Mouse (Mus musculus) layer of hippocampus, adult 2 months (tissue): Measurements from ENCODE around the gene Neurl2. TPM values are rescaled to one million over a fixed set of nuclear protein-coding genes. Genes with fewer than 3 reads are reported as not detected.

Experiments used
- DNase-seq, 2 experiments: peaks; one replicate each; pipeline ENCODE4 v3.0.0; 2022; ENCODE audit warnings: low spot score in 2 of 2
- H3K27ac ChIP-seq: fragments of 200-600 bp; 2 replicates; pipeline ENCODE4 v1.8.1; 2022
- H3K4me3 ChIP-seq: fragments of 200-600 bp; 2 replicates; pipeline ENCODE4 v1.8.1; 2022; ENCODE audit warnings: mild to moderate bottlenecking
- CTCF ChIP-seq: fragments of 200-600 bp; conservative IDR thresholded peaks from 2 replicates; pipeline ENCODE4 v1.8.1; 2022; ENCODE audit warnings: antibody characterized with exemption, mild to moderate bottlenecking, moderate library complexity
- total RNA-seq, 2 experiments: library from RNA; stranded (reverse); gene quantifications; 2 replicates each; pipeline ENCODE4 v1.2.3; 2021

Neurl2 gene
- total RNA-seq, 2 experiments from 2014 or later: 2.8 to 3.6 TPM

DNA sequence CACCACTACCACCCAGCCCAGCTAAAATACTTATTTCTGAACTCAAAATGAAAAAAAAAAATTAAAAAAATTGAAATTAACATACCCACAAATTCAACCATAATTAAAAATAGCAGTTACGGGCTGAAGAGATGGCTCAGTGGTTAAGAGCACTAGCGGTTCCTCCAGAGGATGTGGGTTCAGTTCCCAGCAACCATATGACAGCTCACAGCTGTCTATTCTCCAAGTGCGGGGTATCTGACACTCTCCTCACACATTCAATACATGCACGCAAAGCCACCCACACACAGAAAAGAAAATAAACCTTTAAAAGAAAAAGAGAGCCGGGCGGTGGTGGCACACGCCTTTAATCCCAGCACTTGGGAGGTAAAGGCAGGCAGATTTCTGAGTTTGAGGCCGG, 16.8 kb upstream of the Neurl2 start:
- H3K4me3 ChIP-seq: no peak overlapping the region
- H3K27ac ChIP-seq: no peak overlapping the region
- no peak for DNase-seq
- TF ChIP-seq CTCF: no peak

DNA sequence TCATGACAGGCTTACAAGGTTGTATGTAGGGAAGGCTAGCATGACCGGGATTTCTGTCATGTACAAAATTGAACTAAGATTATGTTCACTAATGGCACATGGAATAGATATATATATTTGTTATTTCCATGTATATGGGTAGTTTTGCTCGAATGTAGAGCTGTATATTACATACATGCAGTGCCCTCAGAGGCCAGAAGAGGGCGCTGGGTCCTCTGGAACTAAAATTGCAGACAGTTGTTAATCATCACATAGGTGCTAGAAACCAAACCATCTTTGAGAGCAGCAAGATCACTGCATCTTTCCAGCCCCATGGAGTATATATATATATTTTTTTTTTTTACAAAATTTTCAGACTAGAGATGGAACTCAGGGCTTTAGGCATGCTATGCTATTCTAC, 12.5 kb upstream of the Neurl2 start:
- Histone ChIP-seq H3K4me3 (no peak overlapping the region), H3K27ac (no peak overlapping the region)
- no peak for DNase-seq
- peak; percentile 72 for TF ChIP-seq CTCF

DNA sequence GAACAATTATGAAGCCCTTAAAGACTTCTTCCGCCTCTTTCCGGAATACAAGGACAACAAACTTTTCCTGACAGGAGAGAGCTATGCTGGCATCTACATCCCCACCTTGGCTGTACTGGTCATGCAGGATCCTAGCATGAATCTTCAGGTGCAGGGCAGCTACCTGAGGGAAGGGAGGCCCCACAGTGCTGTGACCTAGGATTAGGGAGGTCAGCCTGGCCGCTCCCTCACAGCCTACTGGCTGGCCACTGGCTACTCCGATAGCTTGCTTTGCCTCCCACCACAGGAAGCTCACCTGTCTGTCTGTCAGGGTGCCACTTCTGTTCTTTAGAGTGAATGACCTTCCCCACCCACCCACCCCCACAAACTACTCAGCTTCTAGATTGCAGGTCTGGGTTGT, 1.9 kb upstream of the Neurl2 start:
- TF ChIP-seq CTCF: no peak
- H3K27ac ChIP-seq: no peak overlapping the region
- DNase-seq: no peak
- peak overlapping the region; percentile 85; the same call in 1 of the 2 replicates for H3K4me3 ChIP-seq

DNA sequence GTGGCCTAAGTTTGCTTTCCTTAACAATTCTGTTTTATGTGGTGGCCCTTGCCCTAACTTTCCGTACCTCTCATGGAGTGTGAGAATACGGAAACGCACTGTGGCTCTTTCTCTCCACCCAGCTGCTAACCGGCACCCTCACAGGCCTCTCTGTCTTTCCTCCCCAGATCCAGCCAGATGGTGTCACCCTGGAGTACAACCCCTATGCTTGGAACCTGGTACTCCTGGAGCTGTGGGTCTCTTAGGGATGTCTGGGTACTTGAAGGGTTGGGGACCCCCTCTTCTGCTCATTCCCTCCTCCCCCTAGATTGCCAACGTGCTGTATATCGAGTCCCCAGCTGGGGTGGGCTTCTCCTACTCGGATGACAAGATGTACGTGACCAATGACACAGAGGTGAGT, 1.3 kb upstream of the Neurl2 start:
- peak overlapping the region; percentile 85 for H3K4me3 ChIP-seq
- peak overlapping the region; percentile 93 for H3K27ac ChIP-seq
- no peak for DNase-seq
- peak; percentile 51 for TF ChIP-seq CTCF

DNA sequence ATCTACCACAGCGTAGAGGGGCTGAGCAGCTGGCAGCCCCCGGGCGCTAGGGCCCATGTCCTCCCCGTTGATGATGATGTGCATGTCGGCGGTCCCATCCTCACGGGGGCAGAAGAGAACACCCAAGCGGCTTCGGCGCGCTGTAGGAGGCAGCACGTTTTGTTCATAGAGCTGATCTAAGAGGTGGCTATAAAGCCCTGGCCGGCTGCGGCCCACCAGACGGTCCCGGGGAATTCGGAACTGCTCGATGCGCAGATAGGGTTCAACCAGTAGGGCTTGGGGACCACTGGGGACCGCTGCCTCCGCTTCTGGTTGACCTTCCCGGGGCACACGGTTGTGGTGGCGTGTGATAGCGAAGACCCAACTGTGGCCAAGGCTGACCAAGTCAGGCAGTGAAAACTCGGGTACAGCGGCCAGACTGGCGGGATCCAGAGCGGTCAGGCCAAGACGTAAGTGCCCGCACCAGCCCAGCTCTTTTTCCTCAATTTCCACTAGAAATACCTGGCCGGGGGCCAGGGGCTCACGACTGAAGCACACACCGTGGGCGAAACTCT, 431 bp downstream of the Neurl2 start, which contains the start of gene Ctsa:
Gene Ctsa (plus strand): TSS at position 126 of the 554 bp plus-strand sequence.
- peak; percentile 81 for TF ChIP-seq CTCF
- peak; percentile 77 to 80 for DNase-seq
- Histone ChIP-seq H3K4me3 (peak within 1 kb of the TSS; percentile 85), H3K27ac (peak within 1 kb of the TSS; percentile 93)

DNA sequence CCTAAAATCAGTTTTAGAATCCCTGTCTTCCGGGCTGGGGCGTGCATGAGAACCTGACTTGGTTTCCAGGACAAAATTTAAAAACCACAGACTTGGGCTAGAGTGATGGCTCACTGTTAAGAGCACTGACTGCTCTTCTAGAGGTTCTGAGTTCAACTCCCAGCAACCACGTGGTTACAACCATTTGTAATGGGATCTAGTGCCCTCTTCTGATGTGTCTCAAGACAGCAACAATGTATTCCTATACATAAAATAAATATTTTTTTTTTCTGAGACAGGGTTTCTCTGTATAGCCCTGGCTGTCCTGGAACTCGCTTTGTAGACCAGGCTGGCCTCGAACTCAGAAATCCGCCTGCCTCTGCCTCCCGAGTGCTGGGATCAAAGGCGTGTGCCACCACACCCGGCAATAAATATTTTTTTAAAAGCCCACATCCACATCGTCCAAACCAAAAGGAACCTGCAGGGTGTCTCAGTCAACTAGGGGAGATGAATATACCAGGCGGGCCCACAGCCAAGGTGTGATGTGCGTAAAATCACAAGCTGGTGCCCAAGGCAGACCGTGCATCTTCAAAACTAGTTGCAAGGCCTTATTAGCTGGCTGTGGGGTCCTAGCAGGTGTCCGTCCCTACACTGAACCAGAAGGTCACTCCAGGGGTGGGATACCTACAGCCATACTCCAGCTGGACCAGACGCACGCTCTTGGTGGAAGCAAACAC, 1.1 kb downstream of the Neurl2 start:
- DNase-seq: no peak
- Histone ChIP-seq H3K4me3 (peak overlapping the region; percentile 85), H3K27ac (peak overlapping the region; percentile 93)
- no peak for TF ChIP-seq CTCF

DNA sequence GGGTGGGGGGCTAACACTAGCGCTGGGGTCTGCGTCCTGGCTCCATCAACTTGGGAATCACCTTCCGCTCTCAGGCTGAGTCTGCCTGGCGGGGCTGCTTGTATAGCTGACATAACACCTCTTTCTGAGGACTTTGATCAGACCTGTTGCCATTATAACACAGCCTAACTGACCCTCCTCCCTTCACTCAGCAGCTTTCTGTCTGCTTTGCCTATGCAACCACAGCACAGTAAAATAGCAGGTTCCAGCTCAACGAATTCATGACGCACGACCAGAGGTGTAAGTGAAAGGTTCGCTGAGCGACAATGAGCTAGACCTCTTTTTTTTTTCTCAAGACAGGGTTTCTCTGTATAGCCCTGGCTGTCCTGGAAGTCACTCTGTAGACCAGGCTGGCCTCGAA, 2.2 kb downstream of the Neurl2 start:
- no peak for TF ChIP-seq CTCF
- no peak overlapping the region for H3K27ac ChIP-seq
- DNase-seq: no peak
- no peak overlapping the region for H3K4me3 ChIP-seq

DNA sequence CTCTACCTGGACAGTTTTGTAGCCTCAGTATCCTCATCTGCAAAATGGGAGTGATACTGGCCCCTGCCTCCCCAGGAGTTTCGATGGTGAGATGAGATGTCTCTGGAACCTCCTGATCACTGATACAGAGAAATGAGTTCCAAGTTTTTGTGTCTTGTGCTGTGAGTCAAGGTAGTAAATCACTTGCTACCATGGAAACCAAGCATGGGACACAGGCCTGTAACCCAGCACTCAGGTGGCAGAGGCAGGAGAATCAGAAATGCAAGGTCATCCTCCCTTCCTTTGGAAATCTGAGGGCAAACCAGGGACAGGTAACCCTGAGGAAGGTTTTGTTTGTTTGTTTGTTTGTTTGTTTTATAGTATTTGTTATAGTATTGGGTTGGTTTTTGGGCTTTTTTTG, 4.2 kb downstream of the Neurl2 start:
- Histone ChIP-seq H3K27ac (no peak overlapping the region), H3K4me3 (no peak overlapping the region)
- DNase-seq: no peak
- no peak for TF ChIP-seq CTCF

DNA sequence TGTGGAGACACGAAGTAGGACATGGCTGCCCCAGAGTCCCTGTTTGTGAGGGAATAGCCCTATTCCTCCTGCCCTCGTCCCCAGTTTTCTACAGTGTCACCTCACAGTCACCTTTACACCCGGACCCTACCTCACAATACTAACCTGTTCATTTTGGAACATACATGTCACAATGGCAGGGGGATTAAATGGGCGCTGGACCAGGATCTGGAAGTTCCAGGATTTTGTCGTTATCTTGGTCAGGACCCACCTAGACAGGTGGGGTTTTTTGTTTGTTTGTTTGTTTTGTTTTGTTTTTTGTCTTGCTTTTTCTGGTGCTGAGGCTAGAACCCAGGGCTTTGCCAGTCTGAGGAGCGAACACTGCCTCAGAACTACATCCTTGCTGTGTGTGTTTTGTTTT, 4.8 kb downstream of the Neurl2 start, which contains the start of gene Spata25:
Gene Spata25 (minus strand): TSS at position 101 of the 400 bp plus-strand sequence.
- no peak within 1 kb of the TSS for H3K4me3 ChIP-seq
- TF ChIP-seq CTCF: no peak
- no peak for DNase-seq
- no peak within 1 kb of the TSS for H3K27ac ChIP-seq

DNA sequence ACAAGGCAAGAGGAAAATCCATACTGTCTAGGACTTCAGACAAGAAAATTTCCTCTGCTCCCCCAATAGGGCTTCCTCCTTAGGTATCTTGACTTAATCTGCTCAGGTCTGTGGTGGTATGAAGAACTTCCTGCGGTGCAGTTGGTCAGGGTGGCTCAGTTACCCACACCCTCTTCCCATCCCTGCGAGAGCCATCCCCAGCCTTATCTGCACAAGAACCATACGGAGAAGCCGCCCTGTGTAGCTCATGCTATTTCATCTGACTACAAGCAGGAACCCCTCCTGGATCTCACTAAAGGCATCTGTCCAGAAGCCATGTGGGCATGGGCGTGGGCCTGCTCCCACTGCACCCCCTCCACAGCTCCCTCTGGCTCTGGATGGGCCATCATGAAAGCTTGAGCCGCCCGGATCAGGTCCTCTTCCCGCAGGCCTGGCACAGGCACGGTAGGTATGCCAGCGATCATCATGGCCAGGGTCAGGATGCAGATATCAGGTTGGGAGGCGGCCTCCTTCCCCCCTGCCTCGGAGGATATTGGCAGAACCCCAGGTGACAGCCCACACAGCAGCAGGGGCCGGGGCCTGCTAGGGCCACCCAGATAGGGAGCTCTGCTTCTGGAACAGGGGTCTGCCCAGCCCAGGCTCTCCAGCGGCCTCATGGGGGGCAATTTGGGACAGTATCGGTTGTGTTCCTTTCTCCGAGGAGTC, 6.0 kb downstream of the Neurl2 start:
- H3K4me3 ChIP-seq: no peak overlapping the region
- H3K27ac ChIP-seq: no peak overlapping the region
- no peak for DNase-seq
- no peak for TF ChIP-seq CTCF

DNA sequence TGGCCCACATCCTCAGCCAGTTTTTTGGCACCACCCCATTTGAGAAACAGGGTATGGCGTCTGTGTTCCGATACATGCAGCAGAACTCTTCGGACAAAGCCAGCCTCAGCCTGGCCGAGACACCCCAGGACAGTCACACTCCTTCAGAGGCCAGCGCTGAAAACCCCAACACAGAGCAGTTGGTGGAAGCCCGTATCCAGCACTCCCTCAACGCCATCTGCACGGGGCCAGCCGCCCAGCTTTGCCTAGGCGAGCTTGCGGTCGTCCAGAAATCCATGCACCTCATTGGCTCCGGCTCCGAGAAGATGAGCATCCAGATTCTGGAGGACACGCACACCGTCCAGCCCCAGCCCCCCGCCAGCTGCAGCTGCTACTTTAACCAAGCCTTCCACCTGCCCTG, 7.7 kb downstream of the Neurl2 start:
- DNase-seq: no peak
- no peak for TF ChIP-seq CTCF
- Histone ChIP-seq H3K4me3 (no peak overlapping the region; the same call in 1 of the 2 replicates), H3K27ac (no peak overlapping the region)

DNA sequence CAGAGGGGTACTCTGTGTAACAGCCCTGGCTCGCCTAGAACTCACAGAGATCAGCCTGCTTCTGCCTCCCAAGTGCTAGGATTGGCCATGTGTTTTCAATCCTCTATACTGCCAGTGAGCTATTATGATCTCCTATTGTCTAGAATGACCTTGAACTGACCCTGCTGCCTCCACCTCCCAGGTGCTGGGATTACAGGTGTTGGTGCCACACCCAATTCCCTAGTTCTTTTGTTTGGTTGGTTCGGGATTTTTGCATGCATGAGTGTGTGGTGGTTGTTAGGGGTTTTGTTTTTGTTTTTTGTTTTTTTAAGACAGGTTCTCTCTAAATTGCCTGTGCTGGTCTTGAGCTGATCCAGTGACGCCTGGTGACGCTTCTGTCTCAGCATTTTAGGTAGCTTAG, 9.3 kb downstream of the Neurl2 start:
- H3K4me3 ChIP-seq: peak overlapping the region; percentile 63

DNA sequence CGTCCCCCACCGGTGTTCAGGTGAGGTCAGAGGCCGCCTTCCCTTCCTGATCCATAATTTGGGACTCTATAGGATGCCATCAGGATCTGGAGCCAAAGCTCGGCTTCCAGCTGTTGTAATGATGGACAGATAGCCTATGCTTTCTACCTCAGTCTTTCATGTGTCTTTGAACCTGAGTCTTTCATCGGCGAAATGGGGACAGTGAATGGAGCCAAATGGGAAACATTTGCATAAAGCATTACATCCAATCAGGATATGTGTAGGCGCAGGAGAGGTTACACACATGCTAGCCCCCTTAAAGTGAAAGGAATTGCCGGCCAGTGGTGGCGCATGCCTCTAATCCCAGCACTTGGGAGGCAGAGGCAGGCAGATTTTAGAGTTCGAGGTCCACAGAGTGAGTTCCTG, 10.1 kb downstream of the Neurl2 start:
- peak overlapping the region; percentile 94 for H3K27ac ChIP-seq
- DNase-seq: peak in 1 of 2 experiments; percentile 29
- TF ChIP-seq CTCF: peak; percentile 45
- peak overlapping the region; percentile 63 for H3K4me3 ChIP-seq

More for the DNA sequence above, 9.3 kb downstream of the Neurl2 start:
- H3K27ac ChIP-seq: no peak overlapping the region
- DNase-seq: no peak
- no peak for TF ChIP-seq CTCF

DNA sequence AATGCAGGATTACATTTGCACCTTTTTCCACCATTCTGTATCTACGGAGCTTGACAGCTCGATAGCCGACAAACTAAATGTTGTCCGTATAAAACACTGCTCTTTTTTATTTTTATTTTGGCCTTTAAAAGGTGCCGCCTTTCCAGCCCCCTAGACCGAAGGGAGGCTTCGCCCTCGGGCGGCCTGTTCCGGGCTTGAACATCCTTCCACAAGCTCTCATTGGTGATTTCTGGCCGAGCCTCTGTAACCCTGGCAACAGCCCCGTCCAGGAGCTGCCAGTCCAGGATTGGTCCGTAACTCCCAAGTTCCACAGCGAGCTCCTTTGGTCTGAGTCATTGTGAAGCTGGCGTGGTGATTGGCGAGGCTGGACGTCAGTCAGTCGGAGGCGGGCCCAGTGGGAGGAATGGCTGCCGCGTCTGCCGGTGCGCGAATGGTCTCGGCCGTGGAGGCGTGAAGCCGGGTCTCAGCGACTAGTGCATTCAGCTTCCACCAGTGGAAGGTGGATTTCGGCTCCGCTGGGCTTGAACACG, 10.6 kb downstream of the Neurl2 start, which contains the start of gene Zswim1:
Gene Zswim1 (plus strand): TSS at position 51 of the 530 bp plus-strand sequence.
- Histone ChIP-seq H3K4me3 (peak within 1 kb of the TSS; percentile 63), H3K27ac (peak within 1 kb of the TSS; percentile 94)
- DNase-seq: peak; percentile 99 to 100
- TF ChIP-seq CTCF: peak; percentile 15; the same call in 1 of the 2 replicates
